Mouse (Mus musculus) gastrocnemius, adult 8-10 months (tissue): ENCODE results near the gene Itpripl2. TPM values are rescaled to one million over a fixed set of nuclear protein-coding genes. Genes with fewer than 3 reads are reported as not detected.
A peak's percentile ranks its signal among the peaks of the same experiment; 100 is the strongest.

Experiments used
- DNase-seq, 2 experiments: peaks; one replicate each; pipeline ENCODE4 v3.0.0; 2022; ENCODE audit warnings: low spot score in 2 of 2
- total RNA-seq, 4 experiments: library from RNA; stranded (reverse); gene quantifications; 2 replicates each; pipeline ENCODE4 v1.2.4; 2022

Itpripl2 gene
- total RNA-seq, 4 experiments from 2014 or later = 4.4 to 6.9 (median 4.9) TPM

GRCm38 (mm10) chr7:118443895-118444485, 47.8 kb downstream of the Itpripl2 start:
- DNase-seq = no peak

- DNase-seq = no peak
These were observed 48.4 kb downstream of the Itpripl2 start for GRCm38 (mm10) chr7:118443371-118443770.

- DNase-seq = peak; percentile 26 to 48
These were observed 50.2 kb downstream of the Itpripl2 start for GRCm38 (mm10) chr7:118441535-118441934.

- no peak for DNase-seq
These were observed 54.5 kb downstream of the Itpripl2 start for GRCm38 (mm10) chr7:118437101-118437802.

Other genes starting within 250 kb of the Itpripl2 start
- gene Smg1, start 248.3 kb downstream of the Itpripl2 start, total RNA-seq = 10 to 100 TPM; 21.4 to 34.1 (median 25.4) TPM
- gene Syt17, start 43.8 kb downstream of the Itpripl2 start, total RNA-seq = under 1 TPM in 2 of 4 experiments, not detected in 2; 0.12 to 0.72 TPM
- 10 to 100 TPM; 42.7 to 51.0 (median 47.7) TPM for gene Coq7, start 41.4 kb upstream of the Itpripl2 start, total RNA-seq
- 10 to 100 TPM in 1 of 4 experiments, 1 to 10 TPM in 3; 6.4 to 12.9 (median 8.6) TPM for gene Tmc7, start 92.8 kb upstream of the Itpripl2 start, total RNA-seq
- gene Tmc5, start 105.3 kb upstream of the Itpripl2 start, total RNA-seq = under 1 TPM in 1 of 4 experiments, not detected in 3; 0.11 TPM
- 10 to 100 TPM; 46.0 to 55.2 (median 49.7) TPM for gene Gde1, start 213.8 kb upstream of the Itpripl2 start, total RNA-seq
- gene Ccp110, start 220.6 kb upstream of the Itpripl2 start, total RNA-seq = 1 to 10 TPM; 1.4 to 2.7 (median 2.4) TPM
- 10 to 100 TPM; 17.0 to 19.5 (median 18.3) TPM for gene Vps35l, start 248.3 kb upstream of the Itpripl2 start, total RNA-seq